Mouse (Mus musculus) 416B (cell line): ENCODE measurements around the gene Mmp17.
A peak's percentile ranks its signal among the peaks of the same experiment; 100 is the strongest.
"Not testable (repeated sequence)": the region's sequence is repeated elsewhere in the genome, so short reads cannot be mapped to it uniquely, and the experiment has no call there.

Experiments
- DNase-seq: peaks from one replicate; pipeline ENCODE4 v3.0.0; 2011; ENCODE audit warnings: low read depth

Gene Mmp17

DNA sequence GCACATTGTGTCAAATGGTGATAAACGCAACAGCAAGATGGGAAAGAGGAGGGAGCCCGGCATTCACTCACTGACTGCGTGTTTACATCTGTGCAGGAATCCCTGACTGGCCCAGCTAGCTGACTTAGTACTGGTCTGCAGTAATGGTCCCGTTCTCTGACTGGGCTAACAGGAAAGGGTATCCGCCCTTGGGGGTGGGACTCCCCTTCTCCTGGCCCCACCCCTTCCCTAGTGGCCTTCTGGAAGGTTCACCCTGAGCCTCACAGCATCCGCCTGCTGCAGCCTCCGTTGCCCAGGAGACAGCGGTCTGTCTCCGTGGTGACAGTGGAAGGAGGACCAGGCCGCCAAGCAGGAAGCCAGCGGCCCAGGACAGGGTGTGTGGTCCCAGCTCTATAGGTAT, 6.9 kb downstream of the Mmp17 start:
- DNase-seq, result no peak

DNA sequence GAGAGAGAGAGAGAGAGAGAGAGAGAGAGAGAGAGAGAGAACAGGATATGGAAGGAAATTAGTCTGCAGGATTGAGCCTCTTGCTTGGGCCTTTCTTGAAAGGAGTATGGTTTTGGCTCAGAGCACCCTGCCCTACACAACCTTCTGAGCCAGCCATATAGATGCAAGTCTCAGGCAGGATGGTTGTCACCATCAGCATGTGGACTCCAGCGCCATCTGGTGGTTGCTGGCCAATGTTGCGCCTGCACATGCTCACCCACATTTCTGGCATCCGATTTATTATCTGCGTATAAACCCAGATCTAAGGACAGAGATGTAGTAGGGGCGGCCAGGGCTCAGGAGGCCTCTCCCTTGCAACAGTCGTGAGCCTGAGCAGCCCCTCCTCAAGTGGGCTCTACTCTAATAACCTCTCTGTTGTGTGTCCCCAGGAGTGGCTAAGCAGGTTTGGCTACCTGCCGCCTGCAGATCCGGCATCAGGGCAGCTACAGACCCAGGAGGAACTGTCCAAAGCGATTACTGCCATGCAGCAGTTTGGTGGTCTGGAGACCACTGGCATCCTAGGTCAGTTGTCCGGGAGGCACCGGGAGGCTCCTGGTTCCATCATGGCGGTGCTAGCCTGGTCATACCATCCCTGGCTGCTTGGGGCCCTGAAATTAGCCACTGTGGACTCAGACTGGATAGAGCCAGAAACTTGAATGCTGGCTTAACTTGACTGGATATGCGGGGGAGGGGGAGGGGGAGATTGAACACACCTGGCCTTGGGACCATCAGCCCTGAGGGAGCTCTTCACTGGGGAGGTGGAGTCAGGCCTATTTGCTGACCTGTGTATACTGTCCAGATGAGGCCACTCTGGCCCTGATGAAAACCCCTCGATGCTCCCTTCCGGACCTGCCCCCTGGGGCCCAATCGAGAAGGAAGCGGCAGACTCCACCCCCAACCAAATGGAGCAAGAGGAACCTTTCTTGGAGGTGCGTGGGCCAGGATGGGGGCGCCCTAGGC, 10.4 kb downstream of the Mmp17 start:
- peak; percentile 72 for DNase-seq

DNA sequence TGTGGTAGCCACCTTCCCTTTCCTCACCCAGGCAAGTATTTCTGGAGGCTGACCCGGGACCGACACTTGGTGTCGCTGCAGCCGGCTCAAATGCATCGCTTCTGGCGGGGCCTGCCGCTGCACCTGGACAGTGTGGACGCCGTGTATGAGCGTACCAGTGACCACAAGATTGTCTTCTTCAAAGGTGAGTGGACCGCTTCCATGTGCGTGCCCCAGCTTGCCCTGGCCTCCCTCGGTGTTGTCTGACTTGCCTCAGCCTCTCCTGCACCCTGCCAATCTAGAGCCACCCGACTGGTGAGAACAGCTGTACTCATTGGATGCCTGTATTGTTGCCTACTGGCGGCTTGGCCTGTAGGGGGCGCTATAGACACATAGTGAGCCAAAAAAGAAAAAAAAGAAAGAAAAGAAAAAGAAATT, 18.1 kb downstream of the Mmp17 start:
- DNase-seq, result peak; percentile 12

DNA sequence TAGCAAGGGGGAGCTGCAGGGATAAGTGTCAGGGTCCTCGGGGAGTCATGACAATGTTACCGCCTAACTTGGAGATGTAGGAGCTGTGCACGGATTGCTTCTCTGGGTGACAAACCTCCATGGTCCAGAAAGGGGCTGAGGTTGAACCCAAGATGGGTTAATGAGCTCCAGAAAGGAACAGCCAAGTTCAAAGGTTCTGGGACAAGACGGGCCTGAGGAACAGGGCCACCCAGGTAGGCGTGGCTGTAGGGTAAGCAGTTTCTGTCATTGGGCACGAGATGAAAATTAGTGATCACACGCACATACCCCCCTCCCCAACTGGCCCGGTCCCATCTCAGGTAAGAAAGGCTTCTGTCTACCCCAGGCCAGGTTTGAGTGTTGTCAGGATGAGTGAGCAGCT, 23.5 kb downstream of the Mmp17 start:
- DNase-seq, result no peak

DNA sequence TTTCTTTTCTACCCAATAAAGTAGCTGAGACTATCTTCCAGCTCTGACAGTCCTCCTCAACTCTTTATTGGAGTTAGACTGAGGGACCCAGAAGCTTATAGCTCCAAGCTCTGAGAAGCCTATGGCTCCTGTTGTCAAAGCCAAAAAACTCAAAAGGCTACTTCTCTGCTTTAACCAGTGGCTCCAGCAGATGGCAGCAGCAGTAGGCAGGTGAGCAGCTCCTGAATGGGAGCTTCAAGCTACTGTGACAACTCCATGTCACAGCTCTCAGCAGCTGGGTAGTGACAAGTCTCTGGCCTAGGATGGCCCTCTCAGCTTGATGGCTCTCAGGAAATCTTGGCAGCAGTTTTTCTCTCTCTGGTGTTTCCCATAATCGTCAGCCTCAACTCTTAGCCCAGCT, 27.1 kb downstream of the Mmp17 start:
- peak; percentile 74 for DNase-seq

DNA sequence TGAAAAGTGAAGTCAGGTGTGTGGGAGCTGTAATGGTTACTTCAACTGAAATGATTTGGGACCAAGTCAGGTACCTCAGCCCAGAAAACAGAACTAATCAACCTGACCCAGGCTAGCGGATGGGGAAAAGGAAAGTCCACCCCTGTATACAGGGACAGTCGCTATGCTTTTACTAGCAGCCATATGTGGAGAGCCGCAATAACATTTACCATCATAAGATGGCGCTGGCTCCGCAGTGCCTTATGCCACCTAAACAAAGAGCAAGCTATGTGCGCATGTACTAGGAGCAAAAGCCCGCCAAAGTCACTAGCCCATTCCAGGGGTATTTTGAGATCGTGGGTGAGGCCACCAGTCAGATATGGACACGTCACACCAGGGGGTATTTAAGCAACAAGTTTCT, 36.6 kb downstream of the Mmp17 start:
- DNase-seq, result peak; percentile 15

DNA sequence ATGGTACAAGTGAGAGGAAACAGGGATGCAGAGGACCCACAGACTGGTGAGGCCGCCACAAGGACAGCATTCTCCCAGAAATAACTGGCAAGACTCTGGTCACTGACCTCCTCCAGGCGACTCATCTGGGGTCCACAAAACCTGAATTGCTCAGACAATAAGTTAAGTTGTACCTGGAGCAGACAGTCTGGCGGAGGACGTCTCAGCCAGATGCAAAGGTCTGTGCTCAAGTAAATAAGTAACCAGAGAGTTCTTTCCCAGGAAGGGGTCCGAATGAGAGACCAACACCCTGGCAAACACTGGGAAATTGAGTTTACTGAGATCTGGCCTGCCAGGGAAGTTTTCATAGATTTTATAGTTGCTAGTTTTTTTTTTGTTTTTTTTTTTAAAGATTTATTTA, 37.4 kb downstream of the Mmp17 start:
- DNase-seq, result no peak

DNA sequence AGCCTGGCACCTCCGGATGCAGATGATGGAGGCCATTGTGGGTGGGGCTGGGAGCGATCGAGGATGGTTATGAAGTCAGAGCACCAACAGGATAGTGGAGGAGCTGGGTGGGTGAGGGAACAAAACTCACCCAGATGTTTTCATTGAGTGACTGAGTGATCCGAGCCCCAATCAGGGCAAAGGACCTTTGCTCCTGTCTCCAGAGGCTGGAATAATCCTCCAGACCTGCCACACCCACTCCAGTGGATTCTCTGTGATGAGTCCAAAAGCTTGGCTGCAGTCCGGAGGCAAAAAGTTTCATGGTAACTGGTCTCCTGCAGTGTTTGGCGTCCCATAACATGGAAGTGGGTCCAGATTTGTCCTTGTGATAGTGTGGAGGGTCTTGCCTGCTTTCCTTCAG, 42.1 kb downstream of the Mmp17 start:
- no peak for DNase-seq

DNA sequence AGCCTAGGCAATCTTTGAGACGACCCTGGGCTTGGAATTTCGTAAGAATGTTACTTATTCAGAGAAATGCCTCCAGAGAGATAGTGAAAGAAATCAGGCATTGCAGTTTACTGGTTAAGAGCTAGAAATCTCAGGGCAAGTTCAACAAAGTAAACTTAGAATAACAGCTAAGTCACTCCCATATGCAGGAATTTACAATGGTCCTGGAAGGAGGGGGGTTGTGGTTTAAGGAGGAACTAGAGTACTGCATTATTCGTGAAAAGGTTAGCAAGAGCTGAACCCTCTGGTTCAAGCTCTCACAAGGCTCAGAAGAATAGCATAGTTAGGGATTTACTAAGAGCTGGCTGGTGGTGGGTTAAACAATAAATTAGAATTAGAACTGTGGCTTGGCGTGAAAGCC, 42.6 kb downstream of the Mmp17 start:
- not testable (repeated sequence) for DNase-seq

DNA sequence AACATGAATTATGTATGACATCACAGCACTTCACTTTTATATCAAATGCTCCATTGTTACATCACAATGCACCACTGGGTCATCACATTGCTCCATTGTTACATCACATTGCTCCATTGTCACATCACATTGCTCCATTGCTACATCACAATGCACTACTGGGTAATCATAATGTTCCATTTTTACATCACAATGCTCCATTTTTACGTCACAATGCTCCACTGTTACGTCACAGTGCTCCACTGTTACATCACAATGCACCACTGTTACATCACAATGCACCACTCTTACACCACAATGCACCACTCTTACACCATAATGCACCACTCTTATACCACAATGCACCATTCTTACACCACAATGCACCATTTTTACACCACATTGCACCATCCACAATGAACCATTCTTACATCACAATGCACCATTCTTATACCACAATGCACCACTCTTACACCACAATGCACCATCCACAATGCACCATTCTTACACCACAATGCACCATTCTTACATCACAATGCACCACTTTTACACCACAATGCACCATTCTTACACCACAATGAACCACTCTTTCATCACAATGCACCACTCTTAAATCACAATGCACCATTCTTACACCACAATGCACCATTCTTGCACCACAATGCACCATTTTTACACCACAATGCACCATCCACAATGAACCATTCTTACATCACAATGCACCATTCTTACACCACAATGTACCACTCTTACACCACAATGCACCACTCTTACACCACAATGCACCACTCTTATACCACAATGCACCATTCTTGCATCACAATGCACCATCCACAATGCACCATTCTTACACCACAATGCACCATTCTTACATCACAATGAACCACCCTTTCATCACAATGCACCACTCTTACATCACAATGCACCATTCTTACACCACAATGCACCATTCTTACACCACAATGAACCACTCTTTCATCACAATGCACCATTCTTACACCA, 48.6 kb downstream of the Mmp17 start:
- not testable (repeated sequence) for DNase-seq

DNA sequence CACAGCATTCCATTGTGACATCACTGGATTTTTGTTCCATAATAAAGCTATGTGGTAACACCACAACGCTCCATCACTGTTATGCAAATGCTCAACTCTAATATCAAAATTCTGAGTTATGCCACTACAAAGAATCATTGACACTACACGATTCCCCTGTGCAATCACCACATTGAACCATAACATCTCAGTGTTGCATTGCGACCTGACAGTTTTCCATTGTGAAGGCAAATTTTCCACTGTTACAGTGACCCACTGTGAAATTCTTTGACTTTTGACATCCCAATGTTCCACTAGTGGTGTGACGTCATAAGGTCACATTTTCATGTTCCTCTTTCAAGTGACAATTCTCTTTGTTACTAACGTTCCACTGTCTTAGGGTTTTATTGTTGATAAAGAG, 66.9 kb downstream of the Mmp17 start:
- no peak for DNase-seq

DNA sequence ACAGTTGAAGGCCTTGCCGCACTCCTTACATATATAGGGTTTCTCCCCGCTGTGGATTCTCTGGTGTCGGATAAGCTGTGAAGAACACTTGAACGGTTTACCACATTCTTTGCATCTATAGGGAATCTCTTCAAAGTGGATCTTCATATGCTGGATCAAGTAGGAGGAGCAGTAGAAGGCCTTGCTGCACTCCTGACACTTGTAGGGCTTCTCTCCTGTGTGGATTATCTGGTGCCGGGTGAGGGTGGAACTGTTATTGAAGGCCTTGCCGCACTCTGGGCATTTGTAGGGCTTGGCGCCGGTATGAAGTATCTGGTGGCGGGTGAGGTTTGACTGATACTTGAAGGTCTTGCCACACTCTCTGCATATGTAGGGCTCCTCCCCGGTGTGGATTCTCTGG, 73.0 kb downstream of the Mmp17 start:
- DNase-seq, result no peak

DNA sequence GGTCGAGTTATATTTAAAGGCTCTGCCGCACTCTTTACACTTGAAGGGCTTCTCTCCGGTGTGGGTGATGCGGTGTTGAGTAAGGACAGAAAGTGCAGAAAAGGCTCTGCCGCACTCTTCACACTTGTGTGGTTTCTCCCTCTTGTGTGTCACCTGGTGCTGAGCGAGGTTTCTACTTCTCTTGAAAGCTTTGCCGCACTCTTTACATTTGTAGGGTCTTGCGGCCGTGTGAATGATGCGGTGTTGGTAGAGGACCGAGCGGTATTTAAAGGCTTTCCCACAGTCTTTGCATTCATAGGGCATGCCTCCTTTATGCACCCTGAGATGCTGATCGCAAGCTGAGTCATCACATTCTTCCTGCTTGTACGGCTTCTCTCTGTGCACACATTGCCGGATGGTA, 74.0 kb downstream of the Mmp17 start:
- DNase-seq, result no peak
